Mouse (Mus musculus): ENCODE results near the gene Esp31.

Esp31 gene

DNA sequence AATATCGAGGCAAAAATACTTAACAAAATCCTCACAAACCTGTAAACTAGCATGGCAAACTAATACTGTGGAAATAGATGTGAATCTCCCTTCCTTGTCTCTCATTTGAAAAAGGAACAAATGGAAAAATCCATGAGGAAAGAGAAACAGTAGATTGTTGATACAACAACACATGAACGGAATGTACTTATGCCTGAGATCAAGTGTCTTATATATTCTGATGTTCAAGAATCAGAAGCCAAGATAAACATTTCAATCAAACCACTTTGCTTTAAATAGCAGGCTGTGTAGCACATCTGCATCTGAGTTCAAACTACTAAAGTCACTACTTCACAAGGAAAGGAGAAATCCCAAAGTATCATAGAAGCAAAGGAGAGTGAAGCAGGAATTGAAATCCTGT lies at the start of gene Esp31:
TSS of gene Esp31 (plus strand) at position 301 of the 400 bp plus-strand sequence.
- DNase-seq (ENCODE audit: low spot score in 2 of 2): no peak

Measured in spleen, postnatal 14 days (tissue).